Mouse (Mus musculus) CD8-positive naive resting alpha-beta T cell, adult 2 months (primary cell): ENCODE results near the gene En1.

Source experiments
- DNase-seq, 2 experiments: peaks; one replicate each; pipeline ENCODE4 v3.0.0; 2022; ENCODE audit warnings: low read depth in 2 of 2, low spot score in 2 of 2

Gene En1

GRCm38 (mm10) chr1:120600149-120600445, 2.1 kb upstream of the En1 start:
- no peak for DNase-seq

GRCm38 (mm10) chr1:120600516-120601252, 1.5 kb upstream of the En1 start:
- no peak for DNase-seq

- DNase-seq: no peak
These were observed 873 bp upstream of the En1 start for GRCm38 (mm10) chr1:120601253-120601836.

GRCm38 (mm10) chr1:120602876-120603655, 848 bp downstream of the En1 start:
- no peak for DNase-seq

- DNase-seq: no peak
These were observed 1.4 kb downstream of the En1 start for GRCm38 (mm10) chr1:120603656-120604051.

- DNase-seq: no peak
These were observed 2.4 kb downstream of the En1 start for GRCm38 (mm10) chr1:120604431-120605142.

GRCm38 (mm10) chr1:120605143-120605435, 2.9 kb downstream of the En1 start:
- DNase-seq: no peak

- no peak for DNase-seq
These were observed 3.5 kb downstream of the En1 start for GRCm38 (mm10) chr1:120605521-120606310.

GRCm38 (mm10) chr1:120606641-120607575, 4.7 kb downstream of the En1 start:
- DNase-seq: no peak

GRCm38 (mm10) chr1:120607576-120608400, 5.6 kb downstream of the En1 start:
- DNase-seq: no peak

- DNase-seq: no peak
These were observed 6.2 kb downstream of the En1 start for GRCm38 (mm10) chr1:120608461-120608860.

- DNase-seq: no peak
These were observed 7.4 kb downstream of the En1 start for GRCm38 (mm10) chr1:120609611-120610010.

GRCm38 (mm10) chr1:120613461-120614306, 11.5 kb downstream of the En1 start:
- DNase-seq: no peak

- DNase-seq: no peak
These were observed 12.3 kb downstream of the En1 start for GRCm38 (mm10) chr1:120614307-120615100.

- no peak for DNase-seq
These were observed 13.3 kb downstream of the En1 start for GRCm38 (mm10) chr1:120615521-120615920.

GRCm38 (mm10) chr1:120615927-120616326, 13.7 kb downstream of the En1 start:
- no peak for DNase-seq

GRCm38 (mm10) chr1:120621383-120621782, 19.2 kb downstream of the En1 start:
- no peak for DNase-seq
